In the genomic region with DNA sequence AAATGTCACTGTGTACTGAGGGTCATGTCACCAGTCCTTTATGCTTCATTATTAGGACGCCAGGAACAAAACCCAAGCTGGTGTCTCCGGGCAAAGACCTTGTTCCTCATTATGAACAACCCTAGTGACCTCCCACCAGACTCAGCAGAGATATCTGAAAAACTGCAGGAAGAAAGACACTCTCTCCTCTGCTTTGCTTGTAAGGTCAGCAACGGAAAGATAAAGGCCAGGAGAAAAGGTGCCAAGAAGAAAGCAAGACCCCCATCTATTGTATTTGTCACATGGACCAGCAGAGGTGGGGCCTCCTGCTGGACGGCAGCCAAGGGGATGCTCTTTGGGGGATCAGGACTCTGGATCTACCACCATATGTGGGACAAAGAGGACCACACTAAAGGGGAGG, we compare ENCODE assay signal across 35 mouse cellular contexts.
"Had no signal": no experiment of that assay in that cellular context is flagged by ENCODE, and none has a peak within 500 bp of the region (broad histone marks: within the 10 kb centered on the region; RNA-seq: fewer than 3 reads in every experiment).

No protein-coding gene starts in this region.

- H3K36me3 ChIP-seq: heart, embryonic 13.5 days; heart, embryonic 15.5 days; hindbrain, embryonic 10.5 days; hindbrain, embryonic 12.5 days; hindbrain, embryonic 13.5 days; hindbrain, embryonic 15.5 days; intestine, embryonic 15.5 days; kidney, embryonic 15.5 days had no signal

- H3K9me3 ChIP-seq: heart, embryonic 10.5 days; heart, embryonic 12.5 days; heart, embryonic 13.5 days; heart, embryonic 15.5 days; hindbrain, embryonic 10.5 days; hindbrain, embryonic 12.5 days; hindbrain, embryonic 13.5 days; hindbrain, embryonic 15.5 days; intestine, embryonic 15.5 days; kidney, embryonic 15.5 days had no signal

- H3K4me3 ChIP-seq: heart, embryonic 10.5 days; heart, embryonic 12.5 days; heart, embryonic 13.5 days; heart, embryonic 15.5 days; hindbrain, embryonic 10.5 days; hindbrain, embryonic 12.5 days; hindbrain, embryonic 13.5 days; hindbrain, embryonic 15.5 days; intestine, embryonic 15.5 days; kidney, embryonic 15.5 days; layer of hippocampus, adult 2 months had no signal

- DNase-seq: heart, postnatal 10 days; heart, postnatal 14 days; heart, postnatal 36 days; heart, postnatal 4 days; kidney, adult 11 months; kidney, adult 18-20 months; kidney, adult 2 months; kidney, adult 8-10 months; kidney, adult 9 months; kidney, postnatal 10 days; kidney, postnatal 14 days; kidney, postnatal 25 days; kidney, postnatal 36 days; kidney, postnatal 4 days; layer of hippocampus, adult 9-11 months; layer of hippocampus, postnatal 36 days had no signal

- ATAC-seq: hindbrain, embryonic 16.5 days; hindbrain, postnatal 0 days; inflammation-experienced regulatory T-cells, adult 6 months; intestine, embryonic 15.5 days; intestine, embryonic 16.5 days; intestine, postnatal 0 days had no signal

- H3K4me1 ChIP-seq: heart, embryonic 12.5 days; heart, embryonic 15.5 days; intestine, embryonic 15.5 days; kidney, embryonic 15.5 days had no signal

- H3K27me3 ChIP-seq: heart, embryonic 12.5 days; heart, embryonic 13.5 days; heart, embryonic 15.5 days; hindbrain, embryonic 12.5 days; hindbrain, embryonic 13.5 days; hindbrain, embryonic 15.5 days; intestine, embryonic 15.5 days; kidney, embryonic 15.5 days had no signal

- H3K4me2 ChIP-seq: heart, embryonic 11.5 days; heart, embryonic 12.5 days; heart, embryonic 13.5 days; heart, embryonic 15.5 days; hindbrain, embryonic 12.5 days; hindbrain, embryonic 13.5 days; hindbrain, embryonic 14.5 days; hindbrain, embryonic 15.5 days; intestine, embryonic 15.5 days; kidney, embryonic 15.5 days had no signal

- H3K27ac ChIP-seq: heart, embryonic 10.5 days; heart, embryonic 13.5 days; heart, embryonic 15.5 days; hindbrain, embryonic 10.5 days; hindbrain, embryonic 12.5 days; hindbrain, embryonic 13.5 days; hindbrain, embryonic 14.5 days; hindbrain, embryonic 15.5 days; hindbrain, postnatal 0 days; intestine, embryonic 15.5 days; kidney, embryonic 15.5 days; kidney, postnatal 0 days; layer of hippocampus, adult 2 months had no signal

- H3K9ac ChIP-seq: heart, embryonic 12.5 days; heart, embryonic 13.5 days; heart, embryonic 15.5 days; hindbrain, embryonic 12.5 days; hindbrain, embryonic 13.5 days; hindbrain, embryonic 14.5 days; hindbrain, embryonic 15.5 days; intestine, embryonic 15.5 days; kidney, embryonic 15.5 days had no signal
